Mouse (Mus musculus): ENCODE results near the gene A430033K04Rik. TPM values are rescaled to one million over a fixed set of nuclear protein-coding genes. Genes with fewer than 3 reads are reported as not detected.

Gene A430033K04Rik
- polyA plus RNA-seq, 2 experiments from 2014 or later, result 7.7 to 7.8 TPM

DNA sequence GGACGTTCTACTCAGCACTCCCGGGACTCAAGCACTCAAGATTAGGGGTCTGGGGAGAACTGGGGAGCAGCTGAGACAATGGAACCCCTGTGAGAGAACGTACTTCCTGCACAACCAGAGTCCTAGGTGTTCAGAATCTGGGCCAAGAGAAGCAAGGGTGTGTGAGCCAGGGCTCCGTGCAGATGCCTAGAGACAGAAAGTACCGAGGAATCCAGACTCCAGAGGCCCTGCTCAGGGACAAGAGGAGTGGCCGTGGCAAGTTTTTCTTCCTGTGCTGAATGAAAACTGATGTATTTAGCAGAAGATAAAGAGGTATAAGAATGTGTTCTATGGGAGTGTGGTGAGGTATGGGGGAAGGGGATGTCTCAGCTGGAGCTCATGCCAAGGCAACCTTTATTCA, 74.8 kb downstream of the A430033K04Rik start:
- no peak for ATAC-seq

Other genes with a start within 250 kb of the A430033K04Rik start
- gene Zfp157, start 181.4 kb upstream of the A430033K04Rik start, polyA plus RNA-seq (2017; shearing (Covaris generic)), result 10 to 100 TPM; 14.6 to 18.4 TPM
- not detected for gene 1700123K08Rik, start 58.1 kb upstream of the A430033K04Rik start, polyA plus RNA-seq (2017; shearing (Covaris generic))
- gene Zfp68, start 3.1 kb upstream of the A430033K04Rik start, polyA plus RNA-seq (2017; shearing (Covaris generic)), result 10 to 100 TPM; 43.5 to 49.3 TPM
- not detected for gene Fam20c, start 131.7 kb downstream of the A430033K04Rik start, polyA plus RNA-seq (2017; shearing (Covaris generic))
- gene Gm5294, start 197.2 kb downstream of the A430033K04Rik start, polyA plus RNA-seq (2017; shearing (Covaris generic)), result not detected

Data from activated CD4-positive, CD25-positive, alpha-beta regulatory T cell, adult 4 months (primary cell).